Mouse (Mus musculus) bone marrow macrophage, adult 2 months (primary cell): ENCODE data around the gene Etl4. TPM values are rescaled to one million over a fixed set of nuclear protein-coding genes. Genes with fewer than 3 reads are reported as not detected.

Experiments used
- H3K27ac ChIP-seq: 2 replicates; pipeline ENCODE4 v1.5.1; 2012; ENCODE audit warnings: low read depth, low read length; ENCODE audit not compliant: insufficient read depth
- H3K4me1 ChIP-seq: 2 replicates; pipeline ENCODE4 v1.6.1; 2012; ENCODE audit warnings: low read length; ENCODE audit not compliant: control insufficient read depth, insufficient read depth
- H3K4me3 ChIP-seq: 2 replicates; pipeline ENCODE4 v1.5.1; 2012; ENCODE audit warnings: mild to moderate bottlenecking, low read length, moderate library complexity; ENCODE audit not compliant: insufficient read depth
- CTCF ChIP-seq: IDR thresholded peaks from 2 replicates; pipeline ENCODE4 v1.5.1; 2012; ENCODE audit warnings: low read depth, mild to moderate bottlenecking, low read length, moderate library complexity
- POLR2A ChIP-seq: IDR thresholded peaks from 2 replicates; pipeline ENCODE4 v1.6.1; 2012; ENCODE audit warnings: mild to moderate bottlenecking, low read depth, low read length, borderline replicate concordance
- polyA plus RNA-seq: library from polyadenylated mRNA; stranded (reverse); fragments of >200 nt; gene quantifications from 2 replicates; pipeline ENCODE4 v1.2.4, GENCODE M21; 2012; ENCODE audit not compliant: missing spikeins, insufficient read depth, insufficient read length

The Etl4 gene
- polyA plus RNA-seq, 1 experiment = 7.3 TPM

DNA sequence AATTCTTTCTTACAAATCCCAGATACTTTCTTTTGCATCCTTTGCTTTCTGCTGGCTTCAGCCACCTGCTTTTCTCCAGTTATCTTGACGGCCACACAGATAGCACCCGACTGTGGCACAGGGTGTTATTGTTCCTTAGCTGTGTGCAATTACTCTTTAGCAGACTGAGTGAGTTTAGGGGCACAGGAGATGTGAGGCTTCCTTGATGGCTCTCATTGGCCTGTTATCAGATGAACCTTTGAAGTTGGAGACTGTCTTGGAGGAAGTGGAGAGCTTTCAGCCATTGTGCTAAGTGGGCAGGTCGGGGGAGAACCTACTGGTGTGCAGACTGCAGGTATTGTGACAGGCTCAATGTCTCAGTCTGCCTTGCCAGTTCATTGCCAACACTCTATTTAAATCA, 623.0 kb downstream of the Etl4 start:
- H3K27ac ChIP-seq = no peak overlapping the region
- no peak overlapping the region for H3K4me3 ChIP-seq
- no peak for TF ChIP-seq POLR2A
- no peak for TF ChIP-seq CTCF
- H3K4me1 ChIP-seq = no peaks in the 10 kb centered on the region

DNA sequence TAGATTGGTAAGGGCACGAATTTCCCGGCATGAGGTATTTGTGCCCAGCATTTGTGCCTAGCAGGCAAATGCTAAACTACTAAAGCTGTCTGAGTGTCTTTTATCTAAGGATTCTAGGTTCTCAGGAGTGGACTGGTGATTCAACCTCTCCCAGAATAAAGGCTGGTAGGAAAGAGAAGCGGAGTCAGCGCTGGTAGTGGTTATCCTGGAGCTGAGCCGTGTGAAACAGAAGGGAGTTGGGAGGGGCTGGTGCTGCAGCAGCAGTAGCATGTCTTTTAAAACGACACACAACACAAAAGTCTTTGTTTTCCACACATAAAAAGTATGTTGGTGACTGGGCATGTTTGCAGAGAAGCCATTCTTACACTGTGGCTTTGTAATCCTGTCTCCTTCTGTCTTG, 628.2 kb downstream of the Etl4 start:
- Histone ChIP-seq H3K4me3 (no peak overlapping the region), H3K4me1 (no peaks in the 10 kb centered on the region), H3K27ac (no peak overlapping the region)
- TF ChIP-seq CTCF (no peak), POLR2A (no peak)

DNA sequence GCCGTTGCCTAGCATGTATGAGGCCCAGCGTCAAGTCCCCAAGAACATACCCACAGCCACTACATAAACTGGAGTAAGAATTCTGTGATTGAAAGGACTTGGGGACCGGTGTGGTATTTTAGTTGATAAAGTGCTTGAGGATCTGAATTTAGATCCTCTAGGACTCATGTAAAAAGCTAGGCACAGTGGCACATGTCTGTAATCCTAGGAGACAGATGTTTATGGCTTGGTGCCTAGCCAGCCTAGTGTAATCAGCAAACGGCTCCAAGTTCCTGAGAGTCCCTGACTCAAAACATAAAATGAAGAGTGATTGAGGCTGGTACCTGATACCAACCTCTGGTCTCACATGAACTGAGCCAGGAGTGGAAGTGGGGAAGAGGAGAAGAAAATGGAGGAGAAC, 629.3 kb downstream of the Etl4 start:
- Histone ChIP-seq H3K4me1 (no peaks in the 10 kb centered on the region), H3K4me3 (no peak overlapping the region), H3K27ac (no peak overlapping the region)
- TF ChIP-seq CTCF (no peak), POLR2A (no peak)

DNA sequence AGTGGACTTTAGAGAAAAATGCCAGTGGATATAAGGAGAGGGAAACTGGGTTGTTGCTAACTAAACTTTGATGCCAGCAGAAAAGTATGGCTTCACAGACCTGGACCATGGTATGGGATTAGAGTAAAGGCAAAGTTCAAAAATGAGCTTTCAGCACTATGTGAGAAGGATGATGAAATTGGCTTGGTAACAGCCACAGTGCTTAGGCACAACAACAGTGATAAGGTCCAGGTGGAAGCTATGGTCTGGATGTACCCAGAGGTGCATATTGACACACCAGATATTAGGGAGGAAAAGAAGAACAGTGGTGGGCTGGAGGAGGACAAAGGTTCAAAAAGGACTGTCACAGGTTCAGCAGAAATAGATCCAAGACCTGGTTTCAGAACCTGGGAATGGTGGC, 631.7 kb downstream of the Etl4 start:
- Histone ChIP-seq H3K4me3 (no peak overlapping the region), H3K4me1 (no peaks in the 10 kb centered on the region), H3K27ac (no peak overlapping the region)
- TF ChIP-seq CTCF = no peak
- TF ChIP-seq POLR2A = no peak

DNA sequence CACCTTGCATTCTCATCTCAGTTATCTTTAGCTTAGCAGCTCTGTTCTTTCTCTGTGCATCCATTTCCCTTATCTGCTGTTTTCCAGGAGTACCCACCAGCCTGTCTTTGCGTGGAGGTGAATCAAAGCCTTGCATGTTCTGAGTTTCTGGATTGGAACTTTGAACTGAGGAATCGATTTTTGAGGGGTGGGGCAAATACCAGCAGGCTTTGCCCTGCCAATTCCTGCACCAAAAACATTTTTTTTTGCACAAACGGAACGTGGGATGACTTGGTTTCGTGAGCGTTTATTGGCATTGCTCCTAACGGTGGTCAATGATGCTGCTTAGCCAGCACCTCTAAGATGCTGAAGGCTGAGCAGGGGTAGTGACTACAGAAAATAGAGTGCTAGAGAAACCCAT, 632.7 kb downstream of the Etl4 start:
- TF ChIP-seq POLR2A (no peak), CTCF (no peak)
- Histone ChIP-seq H3K4me1 (no peaks in the 10 kb centered on the region), H3K27ac (no peak overlapping the region), H3K4me3 (no peak overlapping the region)

DNA sequence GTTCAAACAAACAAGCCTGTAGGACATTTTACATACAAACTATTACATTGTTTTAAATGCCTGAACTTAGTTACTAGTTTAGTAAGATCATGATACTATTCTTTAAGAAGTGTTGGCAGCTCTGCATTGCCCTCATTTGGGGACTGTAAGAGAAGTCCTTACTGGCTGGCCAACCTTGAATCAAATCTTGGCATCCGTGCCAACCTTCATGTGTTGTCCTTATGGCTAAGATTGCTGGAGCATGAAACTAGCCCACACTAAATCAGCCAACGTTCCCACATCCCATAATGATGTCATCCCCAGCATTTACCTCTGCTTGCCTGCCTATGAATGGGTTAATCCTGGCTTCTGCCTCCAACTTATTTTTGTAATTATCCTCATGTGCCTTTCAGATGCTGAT, 636.0 kb downstream of the Etl4 start:
- no peak overlapping the region for H3K4me3 ChIP-seq
- H3K27ac ChIP-seq = no peak overlapping the region
- TF ChIP-seq CTCF = no peak
- no peak for TF ChIP-seq POLR2A
- H3K4me1 ChIP-seq = no peaks in the 10 kb centered on the region

DNA sequence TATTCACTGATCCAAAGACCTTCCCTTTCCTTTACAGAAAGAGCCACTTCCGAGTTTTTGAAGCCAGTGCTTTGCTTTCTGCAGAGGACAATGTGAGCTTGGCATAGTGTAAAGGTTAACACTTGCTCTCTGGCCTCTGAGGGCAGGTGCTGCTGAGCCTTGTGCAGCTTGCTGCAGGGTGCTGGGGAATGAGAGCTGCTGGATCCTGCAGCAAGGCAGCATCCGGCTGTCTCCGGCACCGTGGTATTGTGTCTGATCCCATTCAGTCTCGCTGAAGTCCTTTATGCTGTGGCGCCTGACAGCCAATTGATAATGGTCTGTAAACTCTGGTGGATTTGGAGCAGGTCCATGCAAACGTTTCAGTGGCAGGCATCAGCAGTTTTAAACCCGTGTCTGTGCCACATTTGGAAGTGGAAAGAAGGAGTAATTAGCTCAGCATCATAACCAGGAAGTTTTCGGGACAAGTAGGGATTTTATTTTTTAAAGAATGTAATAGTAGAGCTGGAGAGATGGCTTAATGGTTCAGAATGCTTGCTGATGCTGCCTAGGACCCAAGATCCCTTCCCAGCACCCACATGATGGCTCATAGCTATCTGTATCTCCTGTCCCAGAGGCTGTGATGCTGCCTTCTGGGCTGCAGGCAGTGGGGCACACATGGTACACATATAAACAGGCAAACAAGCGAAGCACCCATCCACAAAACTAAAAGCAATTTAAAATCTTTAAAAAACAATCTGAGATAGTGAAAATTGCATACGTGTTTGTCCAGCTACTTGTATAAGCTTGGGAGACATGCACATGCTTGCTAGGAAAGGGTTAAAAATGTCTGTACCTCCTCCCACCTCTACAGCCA, 637.1 kb downstream of the Etl4 start:
- no peak overlapping the region for H3K4me3 ChIP-seq
- H3K27ac ChIP-seq = no peak overlapping the region
- TF ChIP-seq CTCF = no peak
- TF ChIP-seq POLR2A = no peak
- H3K4me1 ChIP-seq = no peaks in the 10 kb centered on the region

DNA sequence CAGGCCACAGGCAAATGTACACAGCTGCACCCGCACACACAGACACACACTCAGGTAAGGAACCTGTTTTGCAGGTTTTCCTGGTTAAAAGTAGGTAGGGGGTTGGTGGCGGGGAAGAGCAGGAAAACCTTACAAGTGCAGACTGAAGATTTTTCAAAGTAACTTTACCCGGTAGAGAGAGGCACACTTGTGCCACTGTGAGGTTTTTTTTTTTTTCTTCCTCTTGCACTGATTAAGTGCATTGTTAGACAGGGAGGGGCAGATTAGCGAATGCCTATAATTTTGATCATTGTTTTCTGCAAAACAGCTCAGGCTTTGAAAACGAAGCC, 637.7 kb downstream of the Etl4 start:
- Histone ChIP-seq H3K4me1 (no peaks in the 10 kb centered on the region), H3K4me3 (no peak overlapping the region), H3K27ac (no peak overlapping the region)
- TF ChIP-seq POLR2A (no peak), CTCF (no peak)

DNA sequence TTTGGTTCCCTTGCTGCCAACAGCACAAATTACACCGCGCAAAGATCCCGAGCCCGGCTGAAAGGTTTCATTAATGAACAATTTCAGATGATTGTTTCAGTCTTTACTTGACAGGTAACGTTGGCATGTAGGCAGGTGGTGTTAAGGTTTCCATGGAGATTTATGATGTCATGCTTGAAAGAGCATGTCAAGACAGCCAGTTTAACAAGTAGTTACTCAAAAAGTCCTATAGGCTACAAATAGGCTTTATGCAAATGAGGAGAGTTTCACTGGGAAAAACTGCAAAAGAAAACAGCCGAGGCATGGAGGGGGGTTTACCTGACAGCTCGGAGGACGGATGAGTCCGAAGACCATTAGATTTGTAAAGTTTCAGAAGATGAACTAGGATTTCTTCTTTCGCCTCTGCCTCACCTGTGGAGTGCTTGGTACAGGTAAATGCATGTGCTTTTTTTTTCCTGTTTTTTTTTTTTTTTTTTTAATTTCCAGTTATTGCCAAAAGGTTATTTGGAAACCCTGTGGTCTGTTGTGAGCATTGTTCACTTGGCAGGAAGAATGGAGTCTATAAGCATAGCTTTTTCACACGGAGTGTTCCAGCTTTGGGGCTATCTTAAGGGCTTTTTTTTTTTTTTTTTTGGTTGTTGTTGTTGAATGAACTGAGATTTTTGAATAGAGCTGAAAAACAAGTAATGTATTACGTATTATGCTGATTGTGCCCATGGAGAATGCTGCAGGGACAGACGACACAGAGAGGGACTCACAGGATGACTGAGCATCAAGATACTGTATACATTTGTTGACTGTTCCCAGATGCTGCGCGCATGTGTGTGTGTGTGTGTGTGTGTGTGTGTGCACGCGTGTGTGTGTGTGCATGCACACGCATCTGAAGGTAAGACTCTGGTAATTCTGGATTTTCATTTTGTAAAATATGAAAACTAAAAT, 638.4 kb downstream of the Etl4 start:
- TF ChIP-seq POLR2A = no peak
- TF ChIP-seq CTCF = no peak
- Histone ChIP-seq H3K4me1 (no peaks in the 10 kb centered on the region), H3K4me3 (no peak overlapping the region), H3K27ac (no peak overlapping the region)

DNA sequence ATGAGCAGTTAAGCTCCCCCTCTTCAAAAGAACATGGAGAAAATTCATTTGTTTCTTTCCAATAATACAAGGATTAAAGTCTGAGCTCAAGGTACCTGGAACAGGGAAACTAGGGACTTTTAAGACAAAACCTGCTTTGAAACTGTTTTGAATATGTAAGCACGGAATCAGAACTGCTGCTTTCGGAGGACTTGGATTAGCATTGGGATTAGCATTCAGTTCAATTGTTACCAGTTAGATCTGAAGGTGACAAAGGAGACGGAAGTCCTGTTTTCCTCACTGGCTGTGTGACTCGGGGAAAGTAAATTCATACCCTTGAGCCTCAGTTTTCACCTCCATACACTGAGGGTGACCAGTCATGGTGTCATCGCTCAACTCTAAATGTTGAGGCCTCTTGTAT, 639.5 kb downstream of the Etl4 start:
- no peak overlapping the region for H3K4me3 ChIP-seq
- H3K4me1 ChIP-seq = no peaks in the 10 kb centered on the region
- TF ChIP-seq CTCF (no peak), POLR2A (no peak)
- no peak overlapping the region for H3K27ac ChIP-seq
